Mouse (Mus musculus): ENCODE data around the gene Pygo2. TPM values are rescaled to one million over a fixed set of nuclear protein-coding genes. Genes with fewer than 3 reads are reported as not detected.

The Pygo2 gene
- total RNA-seq, 2 experiments from 2014 or later, result 40.7 to 40.9 TPM

GRCm38 (mm10) chr3:89454401-89455177 lies 24.6 kb downstream of the Pygo2 start, which contains the start of gene Pmvk:
Gene Pmvk, plus strand, starts transcription at chr3:89454541.
- no peak for DNase-seq (ENCODE audit: low spot score in 2 of 2)

- DNase-seq (ENCODE audit: low spot score in 2 of 2), result no peak
These were observed 25.8 kb downstream of the Pygo2 start for GRCm38 (mm10) chr3:89455786-89456285.

GRCm38 (mm10) chr3:89456726-89457665 lies 27.0 kb downstream of the Pygo2 start:
- peak; percentile 68 to 72 for DNase-seq (ENCODE audit: low spot score in 2 of 2)

DNA sequence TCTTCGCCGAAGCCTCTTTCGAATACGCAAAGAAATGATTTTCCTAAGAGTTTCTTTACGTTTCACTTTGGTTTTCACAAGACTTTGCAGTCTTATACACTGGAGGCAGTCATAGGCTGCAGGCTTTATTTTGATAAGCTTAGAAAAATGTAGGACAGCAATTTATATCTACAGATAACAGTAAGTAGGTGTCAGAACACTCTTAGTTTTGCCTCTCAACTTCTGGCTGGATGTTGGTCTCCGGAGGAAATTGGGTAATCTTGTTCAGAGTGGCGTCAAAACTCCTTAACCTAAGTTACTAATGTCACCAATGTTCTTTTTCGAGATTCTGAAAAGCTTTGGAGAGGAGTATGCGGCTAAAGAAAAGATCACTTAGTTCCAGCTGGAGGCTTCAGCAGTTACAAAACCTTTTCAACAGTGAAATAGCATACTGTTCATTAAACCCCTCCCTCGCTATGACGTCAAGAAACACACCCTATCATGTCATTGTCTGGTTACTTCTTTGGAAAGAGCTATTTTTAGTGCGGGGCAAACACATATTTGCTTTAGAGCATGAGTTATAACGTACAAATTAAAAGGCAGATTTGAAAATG lies 28.5 kb downstream of the Pygo2 start:
- DNase-seq (ENCODE audit: low spot score in 2 of 2), result no peak

- peak; percentile 91 to 93 for DNase-seq (ENCODE audit: low spot score in 2 of 2)
These were observed 29.2 kb downstream of the Pygo2 start for GRCm38 (mm10) chr3:89458965-89459807.

- no peak for DNase-seq (ENCODE audit: low spot score in 2 of 2)
These were observed 38.3 kb downstream of the Pygo2 start for GRCm38 (mm10) chr3:89468268-89468667.

DNA sequence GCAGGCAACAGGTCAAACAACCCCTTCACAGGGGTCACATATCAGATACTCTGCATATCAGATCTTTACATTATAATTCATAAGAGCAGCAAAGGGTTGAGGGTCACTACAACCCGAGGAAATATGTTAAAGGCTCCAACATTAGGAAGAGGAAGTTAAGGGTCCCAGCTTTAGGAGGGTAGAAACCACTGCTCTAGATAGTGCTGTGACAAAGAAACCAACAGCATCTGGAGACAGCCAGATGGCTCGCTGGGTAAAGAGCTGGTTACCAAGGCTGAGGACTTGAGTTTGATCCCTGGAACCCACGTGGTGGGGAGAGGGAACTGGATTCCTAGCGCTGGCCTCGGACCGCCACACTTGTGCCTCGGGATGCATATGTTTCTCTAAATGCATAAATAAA lies 42.3 kb downstream of the Pygo2 start:
- DNase-seq (ENCODE audit: low spot score in 2 of 2), result no peak

GRCm38 (mm10) chr3:89473838-89474237 lies 43.8 kb downstream of the Pygo2 start:
- DNase-seq (ENCODE audit: low spot score in 2 of 2), result no peak

DNA sequence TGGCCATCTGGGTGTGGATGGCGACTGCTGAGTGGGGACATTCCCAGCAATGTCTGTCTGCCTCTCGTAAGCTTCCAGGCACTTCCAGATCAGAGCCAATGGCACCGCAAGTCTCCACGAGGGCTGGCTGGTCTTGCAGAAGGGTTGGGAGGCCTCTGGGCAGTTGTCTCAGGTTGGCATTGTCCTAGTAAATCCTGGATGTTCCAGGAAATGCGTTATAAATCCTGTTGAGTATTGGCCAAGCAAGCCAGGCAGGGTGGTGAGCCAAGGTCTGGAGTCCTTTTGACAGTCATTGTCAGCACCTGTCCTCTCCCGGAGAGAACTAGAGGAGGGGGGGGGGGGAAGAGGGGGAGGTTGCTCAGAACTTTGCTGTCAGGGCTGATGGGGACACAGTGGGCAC lies 49.0 kb downstream of the Pygo2 start:
- DNase-seq (ENCODE audit: low spot score in 2 of 2), result no peak

GRCm38 (mm10) chr3:89481488-89481887 lies 51.5 kb downstream of the Pygo2 start:
- no peak for DNase-seq (ENCODE audit: low spot score in 2 of 2)

- no peak for DNase-seq (ENCODE audit: low spot score in 2 of 2)
These were observed 52.2 kb downstream of the Pygo2 start for GRCm38 (mm10) chr3:89482249-89482648.

Other genes with a start within 250 kb of the Pygo2 start
- gene Fam189b, start 247.1 kb upstream of the Pygo2 start, total RNA-seq (2021), result 10 to 100 TPM; 15.4 to 16.2 TPM
- 10 to 100 TPM; 57.1 to 61.9 TPM for gene Gba, start 227.3 kb upstream of the Pygo2 start, total RNA-seq (2021)
- 10 to 100 TPM in 1 of 2 experiments, 1 to 10 TPM in 1; 7.9 to 14.5 TPM for gene Thbs3, start 215.0 kb upstream of the Pygo2 start, total RNA-seq (2021)
- 100 to 1,000 TPM; 141 to 148 TPM for gene Mtx1, start 203.1 kb upstream of the Pygo2 start, total RNA-seq (2021)
- under 1 TPM; 0.23 to 0.35 TPM for gene Muc1, start 201.2 kb upstream of the Pygo2 start, total RNA-seq (2021)
- gene Krtcap2, start 184.2 kb upstream of the Pygo2 start, total RNA-seq (2021), result 100 to 1,000 TPM; 108 to 123 TPM
- 1 to 10 TPM; 1.7 to 2.9 TPM for gene Trim46, start 183.9 kb upstream of the Pygo2 start, total RNA-seq (2021)
- gene Dpm3, start 170.9 kb upstream of the Pygo2 start, total RNA-seq (2021), result 100 to 1,000 TPM; 119 to 122 TPM
- gene Slc50a1, start 159.6 kb upstream of the Pygo2 start, total RNA-seq (2021), result 10 to 100 TPM; 40.9 to 52.4 TPM
- gene Efna1, start 149.1 kb upstream of the Pygo2 start, total RNA-seq (2021), result 10 to 100 TPM; 12.2 to 12.6 TPM
- gene Efna3, start 107.2 kb upstream of the Pygo2 start, total RNA-seq (2021), result under 1 TPM in 1 of 2 experiments, not detected in 1; 0.42 TPM
- 1 to 10 TPM in 1 of 2 experiments, under 1 TPM in 1; 0.43 to 1.1 TPM for gene Efna4, start 92.2 kb upstream of the Pygo2 start, total RNA-seq (2021)
- 10 to 100 TPM; 56.3 to 87.6 TPM for gene Adam15, start 80.2 kb upstream of the Pygo2 start, total RNA-seq (2021)
- gene Dcst2, start 68.2 kb upstream of the Pygo2 start, total RNA-seq (2021), result under 1 TPM; 0.80 to 0.93 TPM
- gene Dcst1, start 65.0 kb upstream of the Pygo2 start, total RNA-seq (2021), result 1 to 10 TPM in 1 of 2 experiments, under 1 TPM in 1; 0.46 to 1.4 TPM
- 100 to 1,000 TPM in 1 of 2 experiments, 10 to 100 TPM in 1; 89.7 to 101 TPM for gene Zbtb7b, start 35.4 kb upstream of the Pygo2 start, total RNA-seq (2021)
- under 1 TPM in 1 of 2 experiments, not detected in 1; 0.30 TPM for gene Lenep, start 27.4 kb upstream of the Pygo2 start, total RNA-seq (2021)
- 10 to 100 TPM; 28.6 to 37.6 TPM for gene Flad1, start 18.3 kb upstream of the Pygo2 start, total RNA-seq (2021)
- 10 to 100 TPM; 14.3 to 19.6 TPM for gene Cks1b, start 11.8 kb upstream of the Pygo2 start, total RNA-seq (2021)
- gene Shc1, start 11.8 kb upstream of the Pygo2 start, total RNA-seq (2021), result 10 to 100 TPM; 75.5 to 87.1 TPM
- 10 to 100 TPM; 53.2 to 57.8 TPM for gene Pbxip1, start 6.5 kb downstream of the Pygo2 start, total RNA-seq (2021)
- gene Pmvk, start 24.3 kb downstream of the Pygo2 start, total RNA-seq (2021), result 10 to 100 TPM; 31.4 to 77.1 TPM
- 1 to 10 TPM; 2.7 to 3.8 TPM for gene Kcnn3, start 90.0 kb downstream of the Pygo2 start, total RNA-seq (2021)

Measured in adrenal gland, adult 18-20 months (tissue).